8 mouse cellular contexts compared by ENCODE assay signal in the genomic region with DNA sequence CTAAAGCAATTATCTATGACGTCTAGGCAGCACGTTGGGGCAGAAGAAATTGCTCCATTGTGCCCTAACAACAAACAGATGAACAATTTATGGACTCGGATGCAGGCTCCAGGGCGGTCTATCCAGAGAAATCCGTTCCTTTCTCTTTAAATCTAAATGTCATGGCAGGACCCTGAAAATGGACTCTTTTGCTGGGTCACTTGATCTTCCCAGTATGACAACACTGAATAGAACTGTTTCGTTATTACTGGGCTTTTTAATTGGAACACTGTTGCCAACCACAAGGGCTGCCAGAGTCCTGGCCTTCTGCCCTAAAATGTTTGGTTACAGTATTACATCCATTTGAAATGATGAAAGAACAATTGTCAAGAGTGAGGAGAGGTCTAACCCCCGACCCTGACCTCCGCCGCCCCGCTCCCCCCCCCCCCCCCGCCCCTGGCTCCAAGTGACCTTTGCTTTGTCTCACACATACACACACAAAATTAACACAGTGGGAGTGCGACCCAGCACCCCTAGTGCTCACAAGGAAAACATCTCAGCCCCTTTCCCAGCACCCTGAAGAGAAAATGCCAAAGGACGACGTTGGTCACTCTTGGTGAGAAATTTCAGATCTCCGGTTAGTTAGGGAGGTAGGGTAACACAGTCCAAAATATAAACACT. TPM values are rescaled to one million over a fixed set of nuclear protein-coding genes. Genes with fewer than 3 reads are reported as not detected.
DNase-seq lines count a peak whose midpoint lies in the region; ATAC-seq and TF ChIP-seq lines count a peak whose summit lies in the region.

No protein-coding gene starts in this region.

- no peak for DNase-seq in cerebellum, adult 2 months
- no peak for DNase-seq in cerebellum, adult 9-10 months
- no peak for DNase-seq in liver, embryonic 13.5 days
- DNase-seq in gastrocnemius, postnatal 25 days: no peak
- DNase-seq in cerebellum, adult 11 months: no peak

- H3K27ac ChIP-seq in cerebellum, adult 2 months (ENCODE audit: insufficient read depth, low read length): no peak overlapping the region
- H3K27ac ChIP-seq in ES-Bruce4 (ENCODE audit: insufficient read depth, low read length): no peak overlapping the region
- 0 out of 2 replicates have a peak overlapping the region, but pooled peaks have one; percentile 25 for H3K27ac ChIP-seq in heart, embryonic 12.5 days (ENCODE audit: poor library complexity, severe bottlenecking)
- peak overlapping the region; percentile 63 for H3K27ac ChIP-seq in liver, embryonic 13.5 days
- no peak overlapping the region for H3K27ac ChIP-seq in stomach, embryonic 15.5 days

- peak overlapping the region; percentile 87 for H3K4me2 ChIP-seq in heart, embryonic 12.5 days
- H3K4me2 ChIP-seq in liver, embryonic 13.5 days: peak overlapping the region; percentile 72
- peak overlapping the region; percentile 66 for H3K4me2 ChIP-seq in stomach, embryonic 15.5 days

- TF ChIP-seq EP300 in ES-Bruce4 (IDR thresholded peaks at IDR 0.05; ENCODE audit: insufficient read depth, low read depth, low read length): no peak

- H3K9me3 ChIP-seq in ES-Bruce4 (replicated peaks; ENCODE audit: control insufficient read depth, insufficient read depth, low read length, poor library complexity, severe bottlenecking): no peaks in the 10 kb centered on the region
- no peaks in the 10 kb centered on the region for H3K9me3 ChIP-seq in heart, embryonic 12.5 days (replicated peaks)
- no peaks in the 10 kb centered on the region for H3K9me3 ChIP-seq in liver, embryonic 13.5 days (replicated peaks)
- no peaks in the 10 kb centered on the region for H3K9me3 ChIP-seq in stomach, embryonic 15.5 days

- peak overlapping the region; percentile 89 for H3K4me3 ChIP-seq in cerebellum, adult 2 months (replicated peaks; ENCODE audit: insufficient read depth, low read depth, low read length)
- peak overlapping the region; percentile 10; the same call in 1 of the 2 replicates for H3K4me3 ChIP-seq in ES-Bruce4 (ENCODE audit: low read depth, low read length)
- H3K4me3 ChIP-seq in heart, embryonic 12.5 days: peak overlapping the region; percentile 55
- peak overlapping the region; percentile 60 for H3K4me3 ChIP-seq in liver, embryonic 13.5 days (replicated peaks)
- H3K4me3 ChIP-seq in stomach, embryonic 15.5 days (replicated peaks): peak overlapping the region; percentile 45

- no peaks in the 10 kb centered on the region for H3K4me1 ChIP-seq in cerebellum, adult 2 months (ENCODE audit: control insufficient read depth, insufficient read depth, low read length)
- H3K4me1 ChIP-seq in ES-Bruce4 (ENCODE audit: control insufficient read depth, insufficient read depth, low read length): no peaks in the 10 kb centered on the region
- H3K4me1 ChIP-seq in heart, embryonic 12.5 days (replicated peaks): peaks cover 33% of the 10 kb centered on the region
- peaks cover 24% of the 10 kb centered on the region for H3K4me1 ChIP-seq in liver, embryonic 13.5 days (replicated peaks)
- no peaks in the 10 kb centered on the region for H3K4me1 ChIP-seq in stomach, embryonic 15.5 days

- H3K27me3 ChIP-seq in cerebellum, adult 2 months (ENCODE audit: control insufficient read depth, insufficient read depth, low read length): no peaks in the 10 kb centered on the region
- H3K27me3 ChIP-seq in ES-Bruce4 (ENCODE audit: control insufficient read depth, insufficient read depth, low read length, poor library complexity, severe bottlenecking): peaks cover 4% of the 10 kb centered on the region; the same call in 1 of the 2 replicates
- no peaks in the 10 kb centered on the region for H3K27me3 ChIP-seq in heart, embryonic 12.5 days (replicated peaks)
- peaks cover 25% of the 10 kb centered on the region for H3K27me3 ChIP-seq in liver, embryonic 13.5 days
- no peaks in the 10 kb centered on the region for H3K27me3 ChIP-seq in stomach, embryonic 15.5 days (replicated peaks)

- TF ChIP-seq POLR2A in cerebellum, adult 2 months (IDR thresholded peaks at IDR 0.05; ENCODE audit: borderline replicate concordance, insufficient read depth, low read length): no peak
- TF ChIP-seq POLR2A in ES-Bruce4 (IDR thresholded peaks at IDR 0.05; ENCODE audit: insufficient read depth, low read length): no peak

- no peak for ATAC-seq in heart, embryonic 12.5 days (ENCODE audit: insufficient number of reproducible peaks, low FRiP score)
- no peak for ATAC-seq in liver, embryonic 13.5 days (ENCODE audit: low read depth)
- ATAC-seq in stomach, embryonic 15.5 days (ENCODE audit: insufficient read depth, low FRiP score, low read depth): no peak

- H3K9ac ChIP-seq in ES-Bruce4 (ENCODE audit: low read depth, poor library complexity, severe bottlenecking): peak overlapping the region; percentile 24; the same call in 1 of the 2 replicates
- peak overlapping the region; percentile 73 for H3K9ac ChIP-seq in heart, embryonic 12.5 days
- H3K9ac ChIP-seq in liver, embryonic 13.5 days: peak overlapping the region; percentile 69
- peak overlapping the region; percentile 16; the same call in 1 of the 2 replicates for H3K9ac ChIP-seq in stomach, embryonic 15.5 days

- WGBS in cerebellum, adult 2 months: 17% methylated on average over 15 of the region's 15 CpGs
- WGBS in heart, embryonic 12.5 days: 33% methylated on average over 13 of the region's 15 CpGs
- 35% methylated on average over 15 of the region's 15 CpGs for whole genome bisulfite sequencing in liver, embryonic 13.5 days (ENCODE audit: insufficient replicate concordance)
- WGBS in stomach, embryonic 15.5 days: 26% methylated on average over 15 of the region's 15 CpGs

- no peak for TF ChIP-seq CTCF in cerebellum, adult 2 months (IDR thresholded peaks at IDR 0.05; ENCODE audit: borderline replicate concordance, insufficient read depth, low read depth, low read length)
- no peak for TF ChIP-seq CTCF in ES-Bruce4 (IDR thresholded peaks at IDR 0.05; ENCODE audit: low read depth, low read length)

- H3K36me3 ChIP-seq in ES-Bruce4 (ENCODE audit: control insufficient read depth, insufficient read depth, low read length, poor library complexity, severe bottlenecking): no peaks in the 10 kb centered on the region
- H3K36me3 ChIP-seq in heart, embryonic 12.5 days: no peaks in the 10 kb centered on the region
- H3K36me3 ChIP-seq in liver, embryonic 13.5 days: no peaks in the 10 kb centered on the region
- no peaks in the 10 kb centered on the region for H3K36me3 ChIP-seq in stomach, embryonic 15.5 days

RNA-seq across cellular contexts. Expression of gene Hfe, which starts 0.8 kb away (rescaled TPM):
- 6.2 and 7.1 TPM in 2 replicates for polyA plus RNA-seq in cerebellum, adult 2 months (2012; rRNA removed)
- polyA plus RNA-seq in ES-Bruce4 (2011; ENCODE audit: insufficient read depth, insufficient read length, low read depth, missing spikeins): not detected in 2 replicates
- polyA plus RNA-seq in heart, embryonic 12.5 days (2016; fragmentation: Nextera tagmentation; extraction: Ambion mirVana): 10.5 and 13.2 TPM in 2 replicates
- polyA plus RNA-seq in liver, embryonic 13.5 days (2015; fragmentation: Nextera tagmentation; extraction: Ambion mirVana): 6.6 and 8.8 TPM in 2 replicates
- polyA plus RNA-seq in stomach, embryonic 15.5 days (2015; fragmentation: Nextera tagmentation; extraction: Ambion mirVana): 7.9 and 8.8 TPM in 2 replicates
- 10 to 100 TPM; 14.7 to 24.7 TPM for total RNA-seq in gastrocnemius, postnatal 25 days (2021)

RNA-seq across cellular contexts. Expression of gene Hist1h4c, which starts 11.6 kb away (rescaled TPM):
- 5.8 and 9.1 TPM in 2 replicates for polyA plus RNA-seq in cerebellum, adult 2 months (2012; rRNA removed)
- polyA plus RNA-seq in ES-Bruce4 (2011; ENCODE audit: insufficient read depth, insufficient read length, low read depth, missing spikeins): 1.3 and 2.5 TPM in 2 replicates
- polyA plus RNA-seq in heart, embryonic 12.5 days (2016; fragmentation: Nextera tagmentation; extraction: Ambion mirVana): 2.7 and 3.5 TPM in 2 replicates
- polyA plus RNA-seq in liver, embryonic 13.5 days (2015; fragmentation: Nextera tagmentation; extraction: Ambion mirVana): 5.4 and 8.6 TPM in 2 replicates
- 4.0 and 6.1 TPM in 2 replicates for polyA plus RNA-seq in stomach, embryonic 15.5 days (2015; fragmentation: Nextera tagmentation; extraction: Ambion mirVana)
- total RNA-seq in gastrocnemius, postnatal 25 days (2021): 10 to 100 TPM; 53.1 to 63.8 TPM

RNA-seq across cellular contexts. Expression of gene Hist1h1t, which starts 14.2 kb away (rescaled TPM):
- not detected in 2 replicates for polyA plus RNA-seq in cerebellum, adult 2 months (2012; rRNA removed)
- not detected in 2 replicates for polyA plus RNA-seq in ES-Bruce4 (2011; ENCODE audit: insufficient read depth, insufficient read length, low read depth, missing spikeins)
- not detected in 2 replicates for polyA plus RNA-seq in heart, embryonic 12.5 days (2016; fragmentation: Nextera tagmentation; extraction: Ambion mirVana)
- not detected in 2 replicates for polyA plus RNA-seq in liver, embryonic 13.5 days (2015; fragmentation: Nextera tagmentation; extraction: Ambion mirVana)
- 0.19 TPM in 1 of 2 replicates, not detected in the other for polyA plus RNA-seq in stomach, embryonic 15.5 days (2015; fragmentation: Nextera tagmentation; extraction: Ambion mirVana)
- not detected for total RNA-seq in gastrocnemius, postnatal 25 days (2021)

RNA-seq across cellular contexts. Expression of gene Hist1h2bc, which starts 25.8 kb away (rescaled TPM):
- 109 and 119 TPM in 2 replicates for polyA plus RNA-seq in cerebellum, adult 2 months (2012; rRNA removed)
- polyA plus RNA-seq in ES-Bruce4 (2011; ENCODE audit: insufficient read depth, insufficient read length, low read depth, missing spikeins): 9.1 and 10.6 TPM in 2 replicates
- polyA plus RNA-seq in heart, embryonic 12.5 days (2016; fragmentation: Nextera tagmentation; extraction: Ambion mirVana): 43.6 and 49.5 TPM in 2 replicates
- polyA plus RNA-seq in liver, embryonic 13.5 days (2015; fragmentation: Nextera tagmentation; extraction: Ambion mirVana): 81.2 and 88.9 TPM in 2 replicates
- 104 and 105 TPM in 2 replicates for polyA plus RNA-seq in stomach, embryonic 15.5 days (2015; fragmentation: Nextera tagmentation; extraction: Ambion mirVana)
- total RNA-seq in gastrocnemius, postnatal 25 days (2021): 10 to 100 TPM; 67.0 to 81.6 TPM

RNA-seq across cellular contexts. Expression of gene Hist1h2ac, which starts 26.1 kb away (rescaled TPM):
- 0.85 and 1.1 TPM in 2 replicates for polyA plus RNA-seq in cerebellum, adult 2 months (2012; rRNA removed)
- polyA plus RNA-seq in ES-Bruce4 (2011; ENCODE audit: insufficient read depth, insufficient read length, low read depth, missing spikeins): 0.37 and 0.91 TPM in 2 replicates
- 0.70 and 0.78 TPM in 2 replicates for polyA plus RNA-seq in heart, embryonic 12.5 days (2016; fragmentation: Nextera tagmentation; extraction: Ambion mirVana)
- polyA plus RNA-seq in liver, embryonic 13.5 days (2015; fragmentation: Nextera tagmentation; extraction: Ambion mirVana): 0.89 and 1.0 TPM in 2 replicates
- polyA plus RNA-seq in stomach, embryonic 15.5 days (2015; fragmentation: Nextera tagmentation; extraction: Ambion mirVana): 1.9 and 2.4 TPM in 2 replicates
- 1 to 10 TPM in 1 of 2 experiments, under 1 TPM in 1; 0.84 to 2.0 TPM for total RNA-seq in gastrocnemius, postnatal 25 days (2021)

Comparison
In these comparisons a context has a peak if more than half of its experiments do, and no peak if none do; other contexts are left out.
1. H3K27ac ChIP-seq: peak in heart, embryonic 12.5 days (single experiment) and liver, embryonic 13.5 days (single experiment); none in cerebellum, adult 2 months (single experiment), ES-Bruce4 (single experiment) and stomach, embryonic 15.5 days (single experiment).
2. H3K4me3 ChIP-seq: peak in every context shown above with its lines; median percentile 89 in cerebellum, adult 2 months; 60 in liver, embryonic 13.5 days; 55 in heart, embryonic 12.5 days; 45 in stomach, embryonic 15.5 days; 10 in ES-Bruce4.
3. H3K9ac ChIP-seq: peak in every context shown above with its lines; median percentile 73 in heart, embryonic 12.5 days; 69 in liver, embryonic 13.5 days; 24 in ES-Bruce4; 16 in stomach, embryonic 15.5 days.
4. Peak in every context shown above with its lines, with median percentiles within 50 percentile points of each other: H3K4me2 ChIP-seq.